Comparison of ENCODE assay signal across 29 mouse cellular contexts in the genomic region with DNA sequence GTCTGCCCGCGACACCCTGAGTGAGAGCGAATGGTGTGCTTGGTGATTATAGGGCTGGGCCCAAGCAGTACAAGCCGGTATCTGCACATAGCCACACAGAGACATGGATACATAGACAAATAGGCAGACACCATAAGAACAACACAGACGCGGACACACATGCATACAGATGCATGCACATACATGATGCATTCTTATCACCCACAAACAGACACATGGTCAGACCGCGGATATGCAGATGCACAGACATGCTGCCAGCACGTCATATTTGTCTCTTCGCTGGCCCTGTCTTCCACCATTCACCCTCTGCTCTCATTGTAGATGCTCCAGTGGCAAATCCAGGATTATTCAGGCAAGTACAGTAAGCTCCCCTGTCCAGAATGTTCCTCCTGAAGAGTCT. TPM values are rescaled to one million over a fixed set of nuclear protein-coding genes. Genes with fewer than 3 reads are reported as not detected.
DNase-seq lines count a peak whose midpoint lies in the region; ATAC-seq and TF ChIP-seq lines count a peak whose summit lies in the region.
"Had no signal": no experiment of that assay in that cellular context is flagged by ENCODE, and none has a peak within 500 bp of the region (broad histone marks: within the 10 kb centered on the region; RNA-seq: fewer than 3 reads in every experiment).

No protein-coding gene starts in this region.

- WGBS in lung, embryonic 15.5 days, result 90% methylated on average over 10 of the region's 10 CpGs

- no peak for TF ChIP-seq CTCF in MEL (IDR thresholded peaks at IDR 0.05 in 2 of 3, conservative IDR thresholded peaks at IDR 0.05 in 1 of 3; ENCODE audit: control insufficient read depth in 1 of 3, insufficient read depth in 1 of 3, low read depth in 2 of 3, low read length in 3 of 3, poor library complexity in 1 of 3, severe bottlenecking in 1 of 3)

- no peak for DNase-seq in lung, postnatal 4 days
- DNase-seq in MEL (ENCODE audit: low read depth, low spot score), result peak; percentile 52
- peak; percentile 52 for DNase-seq in c-Kit-positive CD71-positive TER-119-negative erythroid progenitor cells, embryonic 14.5 days (ENCODE audit: low read depth)
- no peak for DNase-seq in urinary bladder, postnatal 25 days (ENCODE audit: low spot score)
- no peak for DNase-seq in embryo, embryonic 9.5 days (ENCODE audit: extremely low spot score)
- DNase-seq: adrenal gland, adult 8-10 months; adrenal gland, postnatal 25 days; cerebellum, adult 11-12 months; cerebellum, adult 8-10 months; cerebellum, postnatal 10 days; cerebellum, postnatal 36 days; embryo, embryonic 11 days; gastrocnemius, postnatal 10 days; gastrocnemius, postnatal 36 days; heart, adult 2 months; heart, postnatal 14 days; heart, postnatal 4 days had no signal

- no peak for TF ChIP-seq RAD21 in MEL (IDR thresholded peaks at IDR 0.05; ENCODE audit: low read depth, low read length)

- no peak overlapping the region for H3K4me3 ChIP-seq in lung, embryonic 15.5 days
- no peak overlapping the region for H3K4me3 ChIP-seq in MEL (ENCODE audit: control insufficient read depth in 1 of 2, insufficient read depth in 1 of 2, low read depth in 2 of 2, low read length in 2 of 2)
- H3K4me3 ChIP-seq: forebrain, embryonic 10.5 days; forebrain, embryonic 13.5 days; heart, adult 2 months; heart, embryonic 10.5 days; heart, embryonic 13.5 days had no signal

- peak; percentile 25 to 49; a peak in 2 of 4 replicates for TF ChIP-seq EP300 in MEL (IDR thresholded peaks at IDR 0.05; ENCODE audit: low read depth in 1 of 2, low read length in 2 of 2)

- ATAC-seq in lung, embryonic 15.5 days (ENCODE audit: borderline replicate concordance, extremely low read depth, low FRiP score, low TSS enrichment), result no peak
- ATAC-seq: activated CD4-positive, CD25-positive, alpha-beta regulatory T cell, adult 4 months; CD4-positive, CD25-positive, alpha-beta regulatory T cell, adult 4 months; forebrain, embryonic 13.5 days; forebrain, embryonic 16.5 days; hindbrain, postnatal 0 days had no signal

- no peaks in the 10 kb centered on the region for H3K79me2 ChIP-seq in MEL (ENCODE audit: control insufficient read depth, insufficient read depth, low read length, poor library complexity)

- H3K27ac ChIP-seq in lung, embryonic 15.5 days, result peak overlapping the region; percentile 72
- H3K27ac ChIP-seq in MEL (ENCODE audit: control insufficient read depth, low read depth, low read length), result no peak overlapping the region
- H3K27ac ChIP-seq: forebrain, embryonic 10.5 days; forebrain, embryonic 13.5 days; heart, adult 2 months; heart, embryonic 10.5 days; heart, embryonic 13.5 days; hindbrain, embryonic 14.5 days; hindbrain, postnatal 0 days had no signal

- no peak for TF ChIP-seq POLR2A in MEL (IDR thresholded peaks at IDR 0.05; ENCODE audit: control insufficient read depth in 1 of 2, insufficient read depth in 1 of 2, low read depth in 1 of 2, low read length in 2 of 2, poor library complexity in 1 of 2)

- no peaks in the 10 kb centered on the region for H3K27me3 ChIP-seq in lung, embryonic 15.5 days
- H3K27me3 ChIP-seq in MEL (ENCODE audit: control insufficient read depth in 1 of 2, insufficient read depth in 2 of 2, low read length in 2 of 2), result no peaks in the 10 kb centered on the region
- H3K27me3 ChIP-seq: forebrain, embryonic 13.5 days had no signal

- H3K36me3 ChIP-seq in lung, embryonic 15.5 days, result no peaks in the 10 kb centered on the region
- no peaks in the 10 kb centered on the region for H3K36me3 ChIP-seq in MEL (ENCODE audit: control insufficient read depth in 1 of 2, insufficient read depth in 2 of 2, low read length in 2 of 2)
- H3K36me3 ChIP-seq: forebrain, embryonic 10.5 days; heart, embryonic 10.5 days; heart, embryonic 13.5 days had no signal

- H3K9me3 ChIP-seq in lung, embryonic 15.5 days, result no peaks in the 10 kb centered on the region
- H3K9me3 ChIP-seq in MEL (replicated peaks; ENCODE audit: insufficient read depth, low read length), result no peaks in the 10 kb centered on the region
- H3K9me3 ChIP-seq: forebrain, embryonic 10.5 days; forebrain, embryonic 13.5 days; heart, embryonic 10.5 days; heart, embryonic 13.5 days had no signal

- H3K4me1 ChIP-seq in lung, embryonic 15.5 days, result peaks cover 13% of the 10 kb centered on the region; the same call in 1 of the 2 replicates
- H3K4me1 ChIP-seq in MEL (ENCODE audit: control insufficient read depth in 1 of 2, insufficient read depth in 2 of 2, low read length in 2 of 2), result peaks cover 0 to 18% of the 10 kb centered on the region in 2 experiments; a peak in 3 of 4 replicates
- H3K4me1 ChIP-seq: forebrain, embryonic 10.5 days; heart, embryonic 10.5 days; heart, embryonic 13.5 days had no signal

- no peak overlapping the region for H3K4me2 ChIP-seq in lung, embryonic 15.5 days
- H3K4me2 ChIP-seq: forebrain, embryonic 13.5 days; heart, embryonic 13.5 days; hindbrain, embryonic 14.5 days had no signal

- no peak overlapping the region for H3K9ac ChIP-seq in lung, embryonic 15.5 days
- no peak overlapping the region for H3K9ac ChIP-seq in MEL (ENCODE audit: control insufficient read depth, low read depth, low read length, poor library complexity, severe bottlenecking)
- H3K9ac ChIP-seq: forebrain, embryonic 13.5 days; heart, embryonic 13.5 days; hindbrain, embryonic 14.5 days had no signal

TF ChIP-seq in MEL, 35 proteins besides CTCF, POLR2A, EP300 and RAD21:
- TF ChIP-seq ELF1 (IDR thresholded peaks at IDR 0.05; ENCODE audit: low read depth, low read length) (no peak), TAL1 (IDR thresholded peaks at IDR 0.05; ENCODE audit: low read length) (peak; percentile 75), ZMIZ1 (IDR thresholded peaks at IDR 0.05; ENCODE audit: low read depth, low read length) (no peak), USF2 (IDR thresholded peaks at IDR 0.05; ENCODE audit: borderline replicate concordance in 1 of 2, insufficient read depth in 1 of 2, low read depth in 1 of 2, low read length in 2 of 2) (no peak), KAT2A (conservative IDR thresholded peaks at IDR 0.05; ENCODE audit: low read depth, low read length) (no peak), ETS1 (IDR thresholded peaks at IDR 0.05; ENCODE audit: low read depth, low read length) (peak; percentile 45; the same call in 1 of the 2 replicates), TBP (IDR thresholded peaks at IDR 0.05; ENCODE audit: low read depth, low read length) (no peak), POLR2AphosphoS2 (IDR thresholded peaks at IDR 0.05; ENCODE audit: low read length) (no peak), CHD2 (IDR thresholded peaks at IDR 0.05; ENCODE audit: low read length) (no peak), GABPA (IDR thresholded peaks at IDR 0.05; ENCODE audit: low read depth, low read length) (no peak), NRF1 (IDR thresholded peaks at IDR 0.05; ENCODE audit: insufficient read depth, low read depth, low read length, poor library complexity, severe bottlenecking) (no peak), UBTF (IDR thresholded peaks at IDR 0.05; ENCODE audit: borderline replicate concordance, insufficient read depth, low read depth, low read length) (no peak), MAZ (IDR thresholded peaks at IDR 0.05; ENCODE audit: low read depth, low read length) (no peak), GATA1 (IDR thresholded peaks at IDR 0.05; ENCODE audit: low read depth, low read length) (peak; percentile 43), MAFK (IDR thresholded peaks at IDR 0.05; ENCODE audit: borderline replicate concordance, low read depth, low read length) (no peak), ZKSCAN1 (IDR thresholded peaks at IDR 0.05; ENCODE audit: low read depth, low read length) (no peak), TCF12 (IDR thresholded peaks at IDR 0.05; ENCODE audit: low read depth, low read length) (peak; percentile 75), JUND (IDR thresholded peaks at IDR 0.05; ENCODE audit: low read depth, low read length) (no peak), BHLHE40 (IDR thresholded peaks at IDR 0.05; ENCODE audit: borderline replicate concordance, low read depth, low read length) (no peak), RCOR1 (IDR thresholded peaks at IDR 0.05; ENCODE audit: low read depth, low read length) (no peak), ZC3H11A (IDR thresholded peaks at IDR 0.05; ENCODE audit: low read depth, low read length) (no peak), SMC3 (IDR thresholded peaks at IDR 0.05; ENCODE audit: low read depth, low read length) (no peak), SIN3A (IDR thresholded peaks at IDR 0.05; ENCODE audit: low read length) (no peak)

RNA-seq across cellular contexts. Expression of gene Cldn10, which starts 59.1 kb away (rescaled TPM):
- 72.3 and 73.8 TPM in 2 replicates for polyA plus RNA-seq in lung, embryonic 15.5 days (2015; fragmentation: Nextera tagmentation; extraction: Ambion mirVana)
- total RNA-seq in MEL (2012; rRNA removed), result not detected in 2 replicates
- polyA plus RNA-seq in MEL (2012; ENCODE audit: insufficient read depth in 1 of 2, insufficient read length in 2 of 2, low read depth in 1 of 2, low replicate concordance in 2 of 2, missing spikeins in 1 of 2), result under 1 TPM in 1 of 2 experiments, not detected in 1; 0.17 TPM
- total RNA-seq: gastrocnemius, adult 18-20 months; gastrocnemius, postnatal 36 days had no signal
- polyA plus RNA-seq: C2C12 had no signal

Comparison
In these comparisons a context has a peak if more than half of its experiments do, and no peak if none do; other contexts are left out.
1. DNase-seq: peak in MEL (single experiment) and c-Kit-positive CD71-positive TER-119-negative erythroid progenitor cells, embryonic 14.5 days (single experiment); none in lung, postnatal 4 days (0 of 2), urinary bladder, postnatal 25 days (single experiment) and embryo, embryonic 9.5 days (single experiment).
2. RNA of gene Cldn10, which starts 59.1 kb away (polyA plus RNA-seq): 72.3 to 73.8 TPM in lung, embryonic 15.5 days; 0.17 TPM in MEL; every median in the first group is over 10 times any median in the second.